9 mouse cellular contexts compared by ENCODE assay signal in the genomic region with DNA sequence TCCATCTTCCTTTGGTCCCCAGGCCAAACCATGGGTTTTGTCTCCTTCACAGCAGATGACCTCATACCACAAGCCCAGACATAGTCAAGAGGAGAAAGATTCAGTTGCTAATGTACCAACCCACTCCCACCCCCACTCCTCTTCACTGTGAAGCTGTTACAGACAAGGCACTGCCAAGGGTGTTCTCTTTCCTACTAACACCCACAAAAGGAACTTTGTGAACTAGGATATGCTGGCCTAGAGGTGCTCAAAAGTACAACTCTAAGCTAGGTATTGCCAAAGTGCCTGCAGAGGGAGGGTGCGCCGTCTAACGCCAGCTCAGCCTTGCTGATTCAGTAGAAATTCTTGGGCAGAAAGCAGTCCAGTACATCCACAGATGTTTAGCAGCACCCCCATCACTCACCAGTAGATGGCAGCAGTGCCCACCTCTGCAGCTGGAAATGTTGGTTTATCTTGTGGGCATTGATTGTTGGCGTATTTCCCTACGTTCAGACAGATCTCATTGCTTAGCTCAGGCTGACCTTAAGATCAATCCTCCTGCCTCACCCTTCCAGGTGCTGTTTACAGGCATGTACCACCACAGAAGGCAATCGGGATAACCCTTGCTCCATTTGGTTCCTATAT. TPM values are rescaled to one million over a fixed set of nuclear protein-coding genes. Genes with fewer than 3 reads are reported as not detected.
A peak's percentile ranks its signal among the peaks of the same experiment; 100 is the strongest.
DNase-seq lines count a peak whose midpoint lies in the region; ATAC-seq and TF ChIP-seq lines count a peak whose summit lies in the region.
"Had no signal": no experiment of that assay in that cellular context is flagged by ENCODE, and none has a peak within 500 bp of the region (broad histone marks: within the 10 kb centered on the region; RNA-seq: fewer than 3 reads in every experiment).

No protein-coding gene starts in this region.

- ATAC-seq in G1E (ENCODE audit: extremely low read depth, insufficient number of reproducible peaks, low FRiP score, poor library complexity, severe bottlenecking): no peak
- ATAC-seq in forebrain, embryonic 14.5 days: peak; percentile 71
- peak; percentile 60 for ATAC-seq in hindbrain, embryonic 12.5 days (ENCODE audit: low FRiP score)

- no peak overlapping the region for H3K27ac ChIP-seq in forebrain, embryonic 14.5 days (ENCODE audit: low read depth, low read length)
- H3K27ac ChIP-seq in hindbrain, embryonic 12.5 days: no peak overlapping the region
- H3K27ac ChIP-seq: liver, embryonic 15.5 days had no signal

- H3K9ac ChIP-seq in forebrain, embryonic 14.5 days (ENCODE audit: low read length): no peak overlapping the region
- no peak overlapping the region for H3K9ac ChIP-seq in hindbrain, embryonic 12.5 days
- H3K9ac ChIP-seq: liver, embryonic 15.5 days had no signal

- H3K4me1 ChIP-seq in G1E (ENCODE audit: insufficient read depth, low read depth, low read length): no peaks in the 10 kb centered on the region
- H3K4me1 ChIP-seq in forebrain, embryonic 14.5 days (ENCODE audit: control insufficient read depth, insufficient read depth, low read length): no peaks in the 10 kb centered on the region
- no peaks in the 10 kb centered on the region for H3K4me1 ChIP-seq in hindbrain, embryonic 12.5 days
- H3K4me1 ChIP-seq: liver, embryonic 15.5 days had no signal

- peak; percentile 42 for DNase-seq in G1E (ENCODE audit: low spot score)
- DNase-seq in c-Kit-positive CD71-positive TER-119-positive erythroid progenitor cells, embryonic 14.5 days (ENCODE audit: low spot score): peak; percentile 65
- peak; percentile 76 for DNase-seq in forebrain, embryonic 14.5 days (ENCODE audit: low spot score)
- peak; percentile 82 to 85 for DNase-seq in layer of hippocampus, postnatal 10 days (ENCODE audit: low spot score in 2 of 2)
- peak; percentile 71 for DNase-seq in lung, postnatal 25 days (ENCODE audit: low spot score)
- DNase-seq in retina, postnatal 7 days (ENCODE audit: low read depth, low spot score): peak; percentile 53
- peak; percentile 84 for DNase-seq in thymus, postnatal 4 days

- peak; percentile 98 for TF ChIP-seq CTCF in G1E (IDR thresholded peaks at IDR 0.05; ENCODE audit: low read depth, low read length)

- peaks cover 5% of the 10 kb centered on the region for H3K27me3 ChIP-seq in G1E (ENCODE audit: insufficient read depth, low read length)
- no peaks in the 10 kb centered on the region for H3K27me3 ChIP-seq in forebrain, embryonic 14.5 days (replicated peaks; ENCODE audit: control insufficient read depth, insufficient read depth, low read length)
- H3K27me3 ChIP-seq in hindbrain, embryonic 12.5 days: no peaks in the 10 kb centered on the region
- H3K27me3 ChIP-seq: liver, embryonic 15.5 days had no signal

- H3K4me2 ChIP-seq in forebrain, embryonic 14.5 days (ENCODE audit: low read length): no peak overlapping the region
- no peak overlapping the region for H3K4me2 ChIP-seq in hindbrain, embryonic 12.5 days (replicated peaks)
- H3K4me2 ChIP-seq: liver, embryonic 15.5 days had no signal

- H3K9me3 ChIP-seq in G1E (replicated peaks): no peaks in the 10 kb centered on the region
- H3K9me3 ChIP-seq in forebrain, embryonic 14.5 days (replicated peaks; ENCODE audit: control insufficient read depth, low read length): no peaks in the 10 kb centered on the region
- no peaks in the 10 kb centered on the region for H3K9me3 ChIP-seq in hindbrain, embryonic 12.5 days (replicated peaks)
- H3K9me3 ChIP-seq: liver, embryonic 15.5 days had no signal

- WGBS in forebrain, embryonic 14.5 days: 24% methylated on average over 6 of the region's 6 CpGs
- 33% methylated on average over 6 of the region's 6 CpGs for WGBS in hindbrain, embryonic 12.5 days

- no peak overlapping the region for H3K4me3 ChIP-seq in G1E (ENCODE audit: low read depth, low read length)
- H3K4me3 ChIP-seq in forebrain, embryonic 14.5 days (ENCODE audit: low read depth, low read length): no peak overlapping the region
- no peak overlapping the region for H3K4me3 ChIP-seq in hindbrain, embryonic 12.5 days
- H3K4me3 ChIP-seq: liver, embryonic 15.5 days had no signal

- no peaks in the 10 kb centered on the region for H3K36me3 ChIP-seq in G1E (replicated peaks)
- no peaks in the 10 kb centered on the region for H3K36me3 ChIP-seq in forebrain, embryonic 14.5 days (ENCODE audit: control insufficient read depth, insufficient read depth, low read length)
- H3K36me3 ChIP-seq in hindbrain, embryonic 12.5 days: no peaks in the 10 kb centered on the region
- H3K36me3 ChIP-seq: liver, embryonic 15.5 days had no signal

RNA-seq across cellular contexts. Expression of gene Myh11, which starts 54.0 kb away (rescaled TPM):
- total RNA-seq in G1E (2014; fragmentation: Nextera tagmentation) (not detected in 2 replicates), G1E (2017) (0.22 TPM in 1 of 2 replicates, not detected in the other)
- 0.01 TPM in 1 of 2 replicates, not detected in the other for polyA plus RNA-seq in G1E (2012)
- polyA plus RNA-seq in forebrain, embryonic 14.5 days (2014; fragmentation: Nextera tagmentation; extraction: Ambion mirVana): 0.28 and 0.40 TPM in 2 replicates
- polyA plus RNA-seq in hindbrain, embryonic 12.5 days (2016; fragmentation: Nextera tagmentation; extraction: Ambion mirVana): 0.30 and 0.79 TPM in 2 replicates
- total RNA-seq in layer of hippocampus, postnatal 10 days (2021): 1 to 10 TPM; 4.1 to 4.9 TPM
